Mouse (Mus musculus) ES-Bruce4 (cell line): Measurements from ENCODE around the gene Unc93b1.

ENCODE experiments used
- CTCF ChIP-seq: IDR thresholded peaks from one replicate; pipeline ENCODE4 v1.8.1; 2011; ENCODE audit warnings: low read depth, low read length
- POLR2A ChIP-seq: IDR thresholded peaks from one replicate; pipeline ENCODE4 v1.8.1; 2011; ENCODE audit warnings: low read length; ENCODE audit not compliant: insufficient read depth

DNA sequence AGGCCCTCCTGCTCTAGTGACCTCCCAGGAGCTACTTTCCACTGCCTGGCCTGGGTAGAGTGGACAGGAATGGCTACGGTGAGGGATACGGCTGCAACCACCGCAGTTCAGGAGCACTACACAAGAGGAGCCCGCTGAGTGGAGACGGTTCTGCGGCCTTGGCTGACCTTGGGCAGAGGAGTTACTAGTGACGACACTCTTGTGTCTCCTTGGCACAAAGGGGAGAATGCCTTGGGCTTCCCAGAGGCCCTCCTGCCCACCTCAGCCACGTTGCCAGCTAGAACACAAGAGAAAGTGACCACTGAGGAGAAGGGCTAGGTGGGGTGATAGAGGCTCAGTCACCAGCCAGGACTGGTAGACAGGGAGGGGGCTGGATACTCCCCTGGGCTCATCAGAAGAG, 10.8 kb upstream of the Unc93b1 start:
- no peak for TF ChIP-seq CTCF
- no peak for TF ChIP-seq POLR2A
